Mouse (Mus musculus) hindbrain, postnatal 0 days (tissue): ENCODE data around the gene Hist2h4. TPM values are rescaled to one million over a fixed set of nuclear protein-coding genes. Genes with fewer than 3 reads are reported as not detected.

Source experiments
- ATAC-seq: fragments of 200-750 bp; cut with Nextera tagmentation; 2 replicates; pipeline ENCODE4 v1.8.0; 2017; ENCODE audit warnings: mild to moderate bottlenecking, moderate TSS enrichment, moderate library complexity
- DNase-seq: peaks from one replicate; pipeline ENCODE4 v3.0.0-alpha.2; 2015; ENCODE audit warnings: low spot score
- H3K27ac ChIP-seq: fragments of 300-500 bp; sonication (generic); 2 replicates; pipeline ENCODE4 v1.5.1; 2014; ENCODE audit warnings: mild to moderate bottlenecking
- H3K27me3 ChIP-seq: fragments of 300-500 bp; sonication (generic); 2 replicates; pipeline ENCODE4 v1.6.1; 2014; ENCODE audit warnings: low read length, mixed read lengths; ENCODE audit not compliant: insufficient read depth
- H3K36me3 ChIP-seq: fragments of 300-500 bp; sonication (generic); 2 replicates; pipeline ENCODE4 v1.6.1; 2014; ENCODE audit warnings: low read length, mixed read lengths; ENCODE audit not compliant: insufficient read depth
- H3K4me1 ChIP-seq: fragments of 300-500 bp; sonication (generic); 2 replicates; pipeline ENCODE4 v1.6.1; 2014; ENCODE audit warnings: antibody characterized with exemption, low read length, mixed read lengths; ENCODE audit not compliant: insufficient read depth
- H3K4me2 ChIP-seq: fragments of 300-500 bp; sonication (generic); 2 replicates; pipeline ENCODE4 v1.6.1; 2014; ENCODE audit warnings: low read depth, mild to moderate bottlenecking, low read length, moderate library complexity, mixed read lengths
- H3K4me3 ChIP-seq: fragments of 300-500 bp; sonication (generic); 2 replicates; pipeline ENCODE4 v1.5.1; 2014; ENCODE audit warnings: low read length
- H3K9ac ChIP-seq: fragments of 300-500 bp; sonication (generic); replicated peaks from 2 replicates; pipeline ENCODE4 v1.6.1; 2014; ENCODE audit warnings: mild to moderate bottlenecking, low read length, moderate library complexity, mixed read lengths
- H3K9me3 ChIP-seq: fragments of 300-500 bp; sonication (generic); 2 replicates; pipeline ENCODE4 v1.6.1; 2016; ENCODE audit warnings: low read length, mixed read lengths
- CTCF ChIP-seq: IDR thresholded peaks from 2 replicates; pipeline ENCODE4 v1.5.1; 2016; ENCODE audit warnings: antibody characterized with exemption, control low read depth, low read depth
- WGBS: fragments of 180-500 bp; shearing (Covaris S2); extraction: QIAGEN DNeasy Blood & Tissue Kit; methylation state at CpG from one replicate; pipeline ENCODE4 v1.1.7; 2014; 5-methylcytosine and 5-hydroxymethylcytosine counted together
- polyA plus RNA-seq: library from polyadenylated mRNA; unstranded; fragments of >200 nt; fragmentation: Nextera tagmentation; extraction: Ambion mirVana; gene quantifications from 2 replicates; pipeline ENCODE4 v1.2.1, GENCODE M21; 2015
- total RNA-seq: library from RNA; depleted of rRNA; stranded (reverse); fragments of >200 nt; gene quantifications from 2 replicates; pipeline ENCODE4 v1.2.3, GENCODE M21; 2014

Hist2h4 gene
- total and polyA plus RNA-seq, 2 experiments from 2014 or later = 10.2 to 159 TPM

GRCm38 (mm10) chr3:96237904-96238511 lies 25.1 kb downstream of the Hist2h4 start:
- Histone ChIP-seq H3K4me1 (no peaks in the 10 kb centered on the region), H3K4me3 (peak overlapping the region; percentile 35), H3K9me3 (no peaks in the 10 kb centered on the region), H3K36me3 (no peaks in the 10 kb centered on the region), H3K27me3 (no peaks in the 10 kb centered on the region), H3K4me2 (peak overlapping the region; percentile 52), H3K9ac (peak overlapping the region; percentile 51), H3K27ac (no peak overlapping the region)
- ATAC-seq = no peak
- peak; percentile 22 for DNase-seq
- no peak for TF ChIP-seq CTCF
- WGBS = 4% methylated on average over 12 of the region's 12 CpGs

GRCm38 (mm10) chr3:96237335-96237903 lies 25.7 kb downstream of the Hist2h4 start:
- no peak overlapping the region for H3K27ac ChIP-seq
- DNase-seq (peak; percentile 7), ATAC-seq (no peak)
- H3K4me2 ChIP-seq = peak overlapping the region; percentile 52
- no peaks in the 10 kb centered on the region for H3K9me3 ChIP-seq
- no peaks in the 10 kb centered on the region for H3K4me1 ChIP-seq
- TF ChIP-seq CTCF = no peak
- H3K9ac ChIP-seq = no peak overlapping the region
- peak overlapping the region; percentile 35 for H3K4me3 ChIP-seq
- H3K36me3 ChIP-seq = no peaks in the 10 kb centered on the region
- no peaks in the 10 kb centered on the region for H3K27me3 ChIP-seq
- 30% methylated on average over 7 of the region's 7 CpGs for WGBS

DNA sequence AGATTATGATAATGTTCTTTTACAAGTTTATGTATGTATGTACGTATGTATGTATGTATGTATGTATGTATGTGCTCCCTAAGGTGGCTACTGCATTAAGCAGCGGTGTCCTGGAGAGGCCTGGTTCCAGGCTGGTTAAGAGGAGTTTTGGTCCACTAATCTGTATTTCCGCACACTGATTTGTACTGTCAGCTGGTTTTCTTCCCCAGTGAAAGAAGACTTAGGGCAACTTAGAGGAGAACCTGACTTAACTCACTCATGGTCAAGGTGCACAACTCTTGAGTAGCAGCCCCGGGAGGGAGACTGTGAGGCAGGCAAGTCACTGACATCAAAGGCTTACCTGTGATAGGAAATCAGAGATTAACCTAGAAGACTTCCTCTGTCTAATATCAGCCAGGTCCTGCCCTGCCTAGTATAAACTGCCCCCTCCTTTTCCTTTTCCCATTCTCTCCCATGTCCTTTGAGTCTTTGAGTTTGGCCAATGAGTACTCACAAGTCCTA lies 26.2 kb downstream of the Hist2h4 start:
- WGBS = 79% methylated on average over 4 of the region's 4 CpGs
- DNase-seq (no peak), ATAC-seq (no peak)
- H3K27ac ChIP-seq = no peak overlapping the region
- no peak for TF ChIP-seq CTCF
- no peak overlapping the region for H3K4me3 ChIP-seq
- no peaks in the 10 kb centered on the region for H3K9me3 ChIP-seq
- no peaks in the 10 kb centered on the region for H3K36me3 ChIP-seq
- H3K4me1 ChIP-seq = no peaks in the 10 kb centered on the region
- H3K4me2 ChIP-seq = peak overlapping the region; percentile 52
- H3K27me3 ChIP-seq = no peaks in the 10 kb centered on the region
- no peak overlapping the region for H3K9ac ChIP-seq

DNA sequence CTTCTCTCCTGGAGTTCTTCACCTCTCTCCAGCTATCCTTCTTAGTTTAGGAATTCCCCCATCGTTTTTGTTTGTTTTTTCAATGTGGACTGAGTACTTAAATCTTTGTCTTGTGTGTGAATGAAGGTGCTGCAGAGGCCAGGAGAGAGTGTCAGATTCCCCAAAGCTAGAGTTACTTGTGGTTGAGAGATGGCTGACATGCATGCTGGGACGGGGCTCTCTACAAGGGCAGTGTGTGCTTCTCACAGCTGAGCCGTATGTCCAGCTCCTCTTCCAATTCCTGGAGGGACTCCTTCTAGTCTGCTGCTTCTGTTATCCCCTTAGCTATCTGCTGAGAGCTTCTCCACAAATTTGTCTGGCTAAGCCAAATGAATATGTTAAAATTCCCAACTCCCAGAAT lies 27.3 kb downstream of the Hist2h4 start:
- no peaks in the 10 kb centered on the region for H3K9me3 ChIP-seq
- DNase-seq (no peak), ATAC-seq (no peak)
- 57% methylated on average over 3 of the region's 3 CpGs for WGBS
- no peak overlapping the region for H3K27ac ChIP-seq
- no peaks in the 10 kb centered on the region for H3K36me3 ChIP-seq
- H3K4me3 ChIP-seq = no peak overlapping the region
- H3K27me3 ChIP-seq = no peaks in the 10 kb centered on the region
- no peak overlapping the region for H3K4me2 ChIP-seq
- no peak for TF ChIP-seq CTCF
- H3K9ac ChIP-seq = no peak overlapping the region
- no peaks in the 10 kb centered on the region for H3K4me1 ChIP-seq

DNA sequence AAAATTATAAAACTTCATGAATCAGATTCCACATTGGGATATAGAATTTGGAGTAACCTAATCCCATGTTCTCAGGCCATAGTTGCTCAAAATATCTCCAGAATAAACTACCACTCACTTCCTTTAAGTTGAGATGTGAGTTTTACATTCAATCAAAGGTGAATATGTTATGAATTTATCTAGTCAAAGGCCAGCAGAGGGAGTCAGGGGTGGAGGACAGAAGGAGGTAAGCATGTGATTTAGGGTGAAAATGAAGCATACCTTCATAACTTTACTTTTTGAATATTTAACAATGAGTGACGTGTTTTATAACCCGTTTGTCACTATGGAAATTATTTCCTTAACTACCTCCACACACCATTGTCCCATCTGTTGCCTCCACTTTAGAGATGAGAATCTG lies 28.2 kb downstream of the Hist2h4 start:
- H3K36me3 ChIP-seq = no peaks in the 10 kb centered on the region
- no peaks in the 10 kb centered on the region for H3K4me1 ChIP-seq
- no peak for ATAC-seq
- no peaks in the 10 kb centered on the region for H3K27me3 ChIP-seq
- H3K9me3 ChIP-seq = no peaks in the 10 kb centered on the region
- no peak overlapping the region for H3K27ac ChIP-seq
- no peak for DNase-seq
- TF ChIP-seq CTCF = peak; percentile 8; the same call in 1 of the 2 replicates
- WGBS = 89% methylated on average over 2 of the region's 2 CpGs
- no peak overlapping the region for H3K9ac ChIP-seq
- no peak overlapping the region for H3K4me3 ChIP-seq
- H3K4me2 ChIP-seq = no peak overlapping the region

- no peaks in the 10 kb centered on the region for H3K4me1 ChIP-seq
- H3K27me3 ChIP-seq = no peaks in the 10 kb centered on the region
- H3K36me3 ChIP-seq = no peaks in the 10 kb centered on the region
- H3K27ac ChIP-seq = no peak overlapping the region
- H3K4me3 ChIP-seq = no peak overlapping the region
- ATAC-seq (no peak), DNase-seq (no peak)
- H3K9ac ChIP-seq = no peak overlapping the region
- TF ChIP-seq CTCF = no peak
- no peaks in the 10 kb centered on the region for H3K9me3 ChIP-seq
- H3K4me2 ChIP-seq = no peak overlapping the region
- 56% methylated on average over 2 of the region's 2 CpGs for WGBS
Measured at GRCm38 (mm10) chr3:96231758-96232120, 31.4 kb downstream of the Hist2h4 start.
